Mouse (Mus musculus) lung, adult 2 months (tissue): ENCODE measurements around the gene Nipal4. TPM values are rescaled to one million over a fixed set of nuclear protein-coding genes. Genes with fewer than 3 reads are reported as not detected.

Experiments used
- DNase-seq: peaks from one replicate; pipeline ENCODE4 v3.0.0; 2022
- H3K4me1 ChIP-seq: fragments of 200-500 bp; 2 replicates; pipeline ENCODE4 v1.6.1; 2011; ENCODE audit warnings: low read length; ENCODE audit not compliant: control insufficient read depth, insufficient read depth
- H3K4me3 ChIP-seq: fragments of 200-500 bp; replicated peaks from 2 replicates; pipeline ENCODE3; 2011; ENCODE audit warnings: low read depth, mild to moderate bottlenecking, control low read depth, low read length; ENCODE audit errors: extremely low read depth
- CTCF ChIP-seq: fragments of 200-500 bp; IDR thresholded peaks from 2 replicates; pipeline ENCODE4 v1.5.1; 2011; ENCODE audit warnings: mild to moderate bottlenecking, low read length, control low read depth; ENCODE audit not compliant: insufficient read depth
- POLR2A ChIP-seq: fragments of 200-500 bp; IDR thresholded peaks from 2 replicates; pipeline ENCODE4 v1.6.1; 2011; ENCODE audit warnings: low read depth, mild to moderate bottlenecking, control low read depth, low read length, borderline replicate concordance; ENCODE audit errors: extremely low read depth
- WGBS: fragments of 180-500 bp; shearing (Covaris S2); methylation state at CpG from one replicate; pipeline ENCODE4 v1.1.7; 2018; 5-methylcytosine and 5-hydroxymethylcytosine counted together
- polyA plus RNA-seq: library from polyadenylated mRNA; depleted of rRNA; stranded (reverse); fragments of >200 nt; gene quantifications from 2 replicates; pipeline ENCODE4 v1.2.3, GENCODE M21; 2012

The Nipal4 gene
- polyA plus RNA-seq, 1 experiment = 7.1 TPM

DNA sequence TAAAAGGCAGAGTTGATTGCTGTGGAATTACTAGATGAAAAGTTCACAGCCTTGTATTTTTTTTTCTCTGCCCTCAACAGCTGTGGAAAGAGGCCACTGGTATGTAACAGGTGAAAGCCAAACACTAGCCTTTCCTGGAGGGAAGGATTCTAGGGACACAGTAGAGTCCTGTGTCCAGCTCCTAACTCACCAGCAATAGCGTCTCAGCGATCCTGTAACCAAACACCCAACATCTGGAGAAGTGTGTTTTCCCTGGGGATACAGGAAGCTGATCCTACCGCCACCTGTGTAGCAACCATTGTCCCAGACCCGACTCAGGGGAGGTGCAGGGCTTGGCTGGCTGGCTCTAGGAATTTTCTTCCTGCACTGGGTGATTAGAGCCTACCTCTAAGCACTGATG is 46.7 kb downstream of the Nipal4 start:
- Histone ChIP-seq H3K4me1 (peaks cover 16% of the 10 kb centered on the region), H3K4me3 (no peak overlapping the region)
- 33% methylated on average over 4 of the region's 4 CpGs for WGBS
- no peak for DNase-seq
- TF ChIP-seq CTCF (no peak), POLR2A (no peak)

- DNase-seq = no peak
- Histone ChIP-seq H3K4me1 (peaks cover 10% of the 10 kb centered on the region), H3K4me3 (no peak overlapping the region)
- TF ChIP-seq CTCF (no peak), POLR2A (no peak)
- WGBS = 48% methylated on average over 2 of the region's 2 CpGs
Measured at GRCm38 (mm10) chr11:46116510-46116909, 49.8 kb downstream of the Nipal4 start.

- DNase-seq = no peak
- no peak overlapping the region for H3K4me3 ChIP-seq
- H3K4me1 ChIP-seq = peaks cover 10% of the 10 kb centered on the region
- 47% methylated on average over 9 of the region's 9 CpGs for WGBS
- TF ChIP-seq POLR2A (no peak), CTCF (no peak)
Measured at GRCm38 (mm10) chr11:46115411-46116173, 50.7 kb downstream of the Nipal4 start.

DNA sequence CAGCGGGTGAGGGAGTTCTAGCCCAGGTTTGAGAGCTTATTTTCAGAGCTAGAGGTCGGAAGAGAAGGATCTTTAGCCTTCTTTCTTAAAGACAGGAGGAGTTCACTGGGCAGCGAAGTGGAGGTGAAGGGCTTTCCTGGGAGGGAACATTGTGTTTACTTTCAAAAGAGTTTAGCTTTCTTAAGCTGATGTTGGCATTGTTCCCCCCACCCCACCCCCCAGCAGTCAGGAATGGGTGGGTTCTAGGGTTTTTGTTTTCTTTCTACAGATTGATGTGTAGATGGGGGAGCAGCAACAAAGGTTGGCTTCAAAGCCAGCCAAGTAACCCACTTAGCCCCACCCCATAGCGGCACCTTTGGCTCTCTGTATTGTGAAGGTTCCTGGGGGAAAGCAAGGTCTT is 51.3 kb downstream of the Nipal4 start:
- 44% methylated on average over 4 of the region's 4 CpGs for WGBS
- TF ChIP-seq POLR2A (no peak), CTCF (no peak)

DNA sequence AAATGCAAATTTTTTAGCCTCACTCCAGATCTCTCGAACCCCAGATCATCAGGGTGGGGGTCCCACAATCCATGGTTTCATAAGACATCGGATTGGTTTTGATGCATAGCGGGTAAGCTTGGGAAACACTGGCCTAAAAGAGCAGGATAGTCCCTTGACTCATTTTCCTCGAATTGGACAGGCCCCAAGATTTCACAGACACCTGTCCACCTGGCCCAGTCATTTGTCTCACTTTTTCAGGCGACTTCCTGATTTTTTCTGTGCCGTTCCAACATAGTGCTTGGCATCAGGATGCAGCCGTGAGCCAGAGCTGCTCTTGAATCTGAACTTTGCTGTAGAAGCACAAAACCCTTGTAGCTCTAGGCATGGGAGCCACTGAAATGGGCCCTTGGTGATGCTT is 52.1 kb downstream of the Nipal4 start:
- TF ChIP-seq CTCF = no peak
- TF ChIP-seq POLR2A = no peak
- WGBS = 88% methylated on average over 7 of the region's 7 CpGs
- H3K4me1 ChIP-seq = peaks cover 13% of the 10 kb centered on the region
- no peak overlapping the region for H3K4me3 ChIP-seq
- DNase-seq = no peak

More for the DNA sequence above, 51.3 kb downstream of the Nipal4 start:
- Histone ChIP-seq H3K4me1 (peaks cover 13% of the 10 kb centered on the region), H3K4me3 (no peak overlapping the region)
- DNase-seq = no peak

DNA sequence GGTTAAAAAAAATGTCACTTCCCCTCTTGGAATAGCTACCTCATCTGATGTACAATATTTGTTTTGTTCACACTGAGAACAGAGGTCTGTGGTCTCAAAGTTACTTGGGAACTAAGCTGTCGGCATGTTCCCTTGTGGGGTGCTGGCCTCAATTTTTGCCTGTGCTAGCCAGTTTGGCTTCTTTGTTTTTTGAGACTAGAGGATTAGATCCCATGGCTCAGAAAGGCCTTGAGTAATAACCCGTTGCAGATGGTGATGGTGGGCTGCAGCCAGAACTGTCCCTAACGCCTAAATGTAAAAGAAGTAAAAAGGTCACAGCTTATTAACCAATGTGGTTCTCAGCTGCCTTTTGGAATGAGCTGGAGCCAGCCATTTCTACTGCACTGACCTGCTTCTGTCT is 53.1 kb downstream of the Nipal4 start:
- 69% methylated on average over 3 of the region's 3 CpGs for WGBS
- DNase-seq = no peak

DNA sequence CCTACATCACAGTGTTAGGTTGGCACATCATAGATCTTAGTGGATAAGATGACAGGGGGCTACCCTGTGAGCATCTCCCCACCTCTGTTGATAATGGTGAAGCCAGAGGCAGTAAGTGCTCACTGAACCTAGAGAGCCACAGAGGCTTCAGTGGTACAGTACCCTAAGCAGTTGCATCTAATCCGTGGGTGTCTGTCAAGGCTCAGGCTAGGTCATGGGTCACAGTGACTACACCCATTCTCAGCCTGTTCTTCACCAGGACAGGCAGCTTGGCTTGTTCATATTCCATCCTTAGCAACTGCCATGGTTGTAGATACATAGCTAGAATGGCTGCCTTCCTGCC is 55.4 kb downstream of the Nipal4 start:
- no peak for TF ChIP-seq CTCF
- no peak for TF ChIP-seq POLR2A
- DNase-seq = no peak
- Histone ChIP-seq H3K4me3 (no peak overlapping the region), H3K4me1 (peaks cover 11% of the 10 kb centered on the region)
- WGBS = 67% methylated on average over 1 of the region's 1 CpGs

More for the DNA sequence above, 53.1 kb downstream of the Nipal4 start:
- no peak for TF ChIP-seq CTCF
- TF ChIP-seq POLR2A = no peak
- no peak overlapping the region for H3K4me3 ChIP-seq
- peaks cover 13% of the 10 kb centered on the region for H3K4me1 ChIP-seq

DNA sequence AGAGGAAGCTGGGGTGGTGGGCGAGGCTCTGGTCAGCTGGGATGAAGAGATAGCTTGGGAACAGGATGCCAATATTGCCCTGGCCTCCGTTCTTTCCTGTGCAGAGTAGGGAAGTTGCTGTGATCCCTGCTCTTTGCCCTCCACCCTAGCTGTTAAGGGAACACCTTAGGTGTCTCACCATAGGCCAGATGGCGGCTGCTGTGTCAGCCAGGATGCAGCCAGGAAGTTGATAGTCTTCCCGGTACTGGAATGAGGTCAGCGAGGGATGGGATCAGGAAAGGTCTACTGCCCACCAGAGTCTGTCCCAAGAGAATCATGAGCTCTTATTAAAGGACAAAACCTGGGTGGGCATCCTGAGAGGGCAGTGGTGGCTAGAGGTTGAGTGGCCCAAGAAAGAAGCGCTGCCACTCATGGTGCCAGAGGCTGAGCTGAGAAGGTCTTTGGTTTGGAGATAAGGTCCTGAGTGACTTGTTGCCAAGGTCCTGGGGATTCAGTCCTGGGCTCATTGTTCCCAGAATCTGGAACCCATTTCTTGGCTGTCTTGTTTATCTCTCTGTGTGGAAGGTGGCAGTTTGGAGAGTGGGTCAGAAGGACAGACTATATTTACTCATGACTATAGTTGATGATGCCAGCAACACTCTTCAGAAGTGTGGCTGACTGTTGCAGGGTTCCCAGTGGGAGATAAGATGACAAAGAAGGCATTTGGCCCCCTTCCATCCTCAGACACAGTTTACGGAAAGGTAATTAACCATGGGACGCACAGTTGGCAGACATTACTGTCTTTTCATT is 56.0 kb downstream of the Nipal4 start:
- Histone ChIP-seq H3K4me3 (no peak overlapping the region), H3K4me1 (peaks cover 8% of the 10 kb centered on the region)
- DNase-seq = no peak
- WGBS = 53% methylated on average over 8 of the region's 8 CpGs
- TF ChIP-seq CTCF = no peak
- no peak for TF ChIP-seq POLR2A

DNA sequence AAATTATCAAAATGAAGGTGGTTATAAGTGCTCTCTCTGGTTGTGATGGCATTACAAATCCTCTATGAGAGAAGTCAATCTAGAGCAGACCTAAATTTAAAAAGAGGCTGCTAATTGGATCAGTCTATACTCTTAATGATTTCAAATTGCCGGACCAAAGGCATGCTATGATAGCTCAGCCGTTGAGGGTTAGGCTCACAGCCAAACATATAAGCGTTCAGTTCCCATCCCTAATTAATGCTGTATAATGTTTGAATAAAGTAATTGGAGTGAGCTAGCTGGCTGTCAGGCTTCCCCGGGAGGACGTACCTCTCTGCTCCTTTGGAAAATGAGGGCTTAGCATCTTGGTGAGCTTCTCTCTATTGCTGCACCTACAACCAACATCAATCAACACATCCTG is 57.1 kb downstream of the Nipal4 start:
- no peak overlapping the region for H3K4me3 ChIP-seq
- 82% methylated on average over 5 of the region's 5 CpGs for WGBS
- no peak for TF ChIP-seq CTCF
- peaks cover 5% of the 10 kb centered on the region for H3K4me1 ChIP-seq
- no peak for DNase-seq

DNA sequence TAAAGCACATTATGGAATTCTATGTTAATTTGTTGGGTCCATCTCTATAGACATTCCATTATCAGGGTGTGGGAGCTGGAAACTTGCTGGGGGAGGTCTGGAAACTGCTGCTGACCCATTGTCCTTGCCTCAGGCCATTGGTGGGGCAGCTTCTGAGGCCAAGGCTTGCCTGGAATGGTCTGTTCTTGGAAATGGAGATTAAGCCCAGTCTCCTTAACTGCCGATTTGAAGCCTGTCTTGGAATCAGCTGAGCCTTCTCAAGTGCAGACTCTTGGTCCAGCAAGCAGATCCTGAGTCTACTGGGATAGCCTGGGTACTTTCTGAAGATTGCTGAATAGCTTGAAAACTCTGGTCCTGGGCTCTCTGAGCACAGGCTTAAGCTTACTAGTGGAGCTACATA is 59.3 kb downstream of the Nipal4 start:
- Histone ChIP-seq H3K4me3 (no peak overlapping the region), H3K4me1 (peaks cover 6% of the 10 kb centered on the region)
- 69% methylated on average over 1 of the region's 1 CpGs for WGBS
- no peak for TF ChIP-seq POLR2A
- no peak for DNase-seq
